Mouse (Mus musculus): ENCODE data around the gene Nfib. TPM values are rescaled to one million over a fixed set of nuclear protein-coding genes. Genes with fewer than 3 reads are reported as not detected.

Gene Nfib
- polyA plus RNA-seq, 1 experiment from 2014 or later: 13.3 TPM

- H3K4me3 ChIP-seq (replicated peaks; ENCODE audit: low read depth, low read length): no peak overlapping the region
- H3K27ac ChIP-seq: no peak overlapping the region
- no peak for TF ChIP-seq CTCF (IDR thresholded peaks at IDR 0.05; ENCODE audit: low read depth)
- ATAC-seq (replicated peaks; ENCODE audit: low FRiP score, low read depth) (no peak), DNase-seq (ENCODE audit: low spot score) (no peak)
- no peaks in the 10 kb centered on the region for H3K27me3 ChIP-seq (ENCODE audit: insufficient read depth, low read length)
- no peak overlapping the region for H3K9ac ChIP-seq (ENCODE audit: low read depth, low read length)
- 87% methylated on average over 9 of the region's 9 CpGs for WGBS
- H3K9me3 ChIP-seq (replicated peaks; ENCODE audit: low read length): no peaks in the 10 kb centered on the region
- H3K4me2 ChIP-seq (ENCODE audit: low read length): no peak overlapping the region
- H3K4me1 ChIP-seq (replicated peaks; ENCODE audit: insufficient read depth, low read length): peaks cover 12% of the 10 kb centered on the region; the same call in 1 of the 2 replicates
- no peaks in the 10 kb centered on the region for H3K36me3 ChIP-seq (ENCODE audit: insufficient read depth, low read length)
Measured at GRCm38 (mm10) chr4:82368091-82368775, 337.3 kb downstream of the Nfib start.

GRCm38 (mm10) chr4:82364696-82365385 is 340.7 kb downstream of the Nfib start:
- peak overlapping the region; percentile 5; the same call in 1 of the 2 replicates for H3K27ac ChIP-seq
- ATAC-seq (replicated peaks; ENCODE audit: low FRiP score, low read depth) (no peak), DNase-seq (ENCODE audit: low spot score) (no peak)
- H3K36me3 ChIP-seq (ENCODE audit: insufficient read depth, low read length): no peaks in the 10 kb centered on the region
- peaks cover 16% of the 10 kb centered on the region; the same call in 1 of the 2 replicates for H3K4me1 ChIP-seq (replicated peaks; ENCODE audit: insufficient read depth, low read length)
- no peak overlapping the region for H3K9ac ChIP-seq (ENCODE audit: low read depth, low read length)
- WGBS: 59% methylated on average over 4 of the region's 4 CpGs
- no peaks in the 10 kb centered on the region for H3K27me3 ChIP-seq (ENCODE audit: insufficient read depth, low read length)
- TF ChIP-seq CTCF (IDR thresholded peaks at IDR 0.05; ENCODE audit: low read depth): no peak
- no peak overlapping the region for H3K4me3 ChIP-seq (replicated peaks; ENCODE audit: low read depth, low read length)
- H3K4me2 ChIP-seq (ENCODE audit: low read length): no peak overlapping the region
- no peaks in the 10 kb centered on the region for H3K9me3 ChIP-seq (replicated peaks; ENCODE audit: low read length)

- peaks cover 16% of the 10 kb centered on the region; the same call in 1 of the 2 replicates for H3K4me1 ChIP-seq (replicated peaks; ENCODE audit: insufficient read depth, low read length)
- no peak overlapping the region for H3K4me3 ChIP-seq (replicated peaks; ENCODE audit: low read depth, low read length)
- ATAC-seq (replicated peaks; ENCODE audit: low FRiP score, low read depth): no peak
- no peaks in the 10 kb centered on the region for H3K9me3 ChIP-seq (replicated peaks; ENCODE audit: low read length)
- H3K4me2 ChIP-seq (ENCODE audit: low read length): no peak overlapping the region
- no peak for TF ChIP-seq CTCF (IDR thresholded peaks at IDR 0.05; ENCODE audit: low read depth)
- WGBS: 53% methylated on average over 6 of the region's 6 CpGs
- H3K27ac ChIP-seq: no peak overlapping the region
- H3K36me3 ChIP-seq (ENCODE audit: insufficient read depth, low read length): no peaks in the 10 kb centered on the region
- H3K27me3 ChIP-seq (ENCODE audit: insufficient read depth, low read length): no peaks in the 10 kb centered on the region
- peak; percentile 42 for DNase-seq (ENCODE audit: low spot score)
- no peak overlapping the region for H3K9ac ChIP-seq (ENCODE audit: low read depth, low read length)
Measured at GRCm38 (mm10) chr4:82363951-82364350, 341.6 kb downstream of the Nfib start.

GRCm38 (mm10) chr4:82362294-82362693 is 343.3 kb downstream of the Nfib start:
- no peak overlapping the region for H3K27ac ChIP-seq

GRCm38 (mm10) chr4:82360081-82360511 is 345.5 kb downstream of the Nfib start:
- no peak for DNase-seq (ENCODE audit: low spot score)
- no peak for TF ChIP-seq CTCF (IDR thresholded peaks at IDR 0.05; ENCODE audit: low read depth)
- ATAC-seq (replicated peaks; ENCODE audit: low FRiP score, low read depth): no peak
- WGBS: 89% methylated on average over 4 of the region's 4 CpGs
- Histone ChIP-seq H3K27me3 (ENCODE audit: insufficient read depth, low read length) (no peaks in the 10 kb centered on the region), H3K4me1 (replicated peaks; ENCODE audit: insufficient read depth, low read length) (peaks cover 15% of the 10 kb centered on the region; the same call in 1 of the 2 replicates), H3K4me3 (replicated peaks; ENCODE audit: low read depth, low read length) (no peak overlapping the region), H3K9me3 (replicated peaks; ENCODE audit: low read length) (no peaks in the 10 kb centered on the region), H3K4me2 (ENCODE audit: low read length) (no peak overlapping the region), H3K36me3 (ENCODE audit: insufficient read depth, low read length) (no peaks in the 10 kb centered on the region), H3K9ac (ENCODE audit: low read depth, low read length) (no peak overlapping the region), H3K27ac (no peak overlapping the region)

More at GRCm38 (mm10) chr4:82362294-82362693, 343.3 kb downstream of the Nfib start:
- no peak overlapping the region for H3K4me2 ChIP-seq (ENCODE audit: low read length)
- 78% methylated on average over 3 of the region's 3 CpGs for WGBS
- ATAC-seq (replicated peaks; ENCODE audit: low FRiP score, low read depth): no peak
- no peak overlapping the region for H3K9ac ChIP-seq (ENCODE audit: low read depth, low read length)
- no peaks in the 10 kb centered on the region for H3K36me3 ChIP-seq (ENCODE audit: insufficient read depth, low read length)
- peaks cover 16% of the 10 kb centered on the region; the same call in 1 of the 2 replicates for H3K4me1 ChIP-seq (replicated peaks; ENCODE audit: insufficient read depth, low read length)
- H3K4me3 ChIP-seq (replicated peaks; ENCODE audit: low read depth, low read length): no peak overlapping the region
- no peak for DNase-seq (ENCODE audit: low spot score)
- TF ChIP-seq CTCF (IDR thresholded peaks at IDR 0.05; ENCODE audit: low read depth): no peak
- no peaks in the 10 kb centered on the region for H3K27me3 ChIP-seq (ENCODE audit: insufficient read depth, low read length)
- H3K9me3 ChIP-seq (replicated peaks; ENCODE audit: low read length): no peaks in the 10 kb centered on the region

GRCm38 (mm10) chr4:82359110-82359509 is 346.4 kb downstream of the Nfib start:
- 73% methylated on average over 3 of the region's 3 CpGs for WGBS
- no peak overlapping the region for H3K9ac ChIP-seq (ENCODE audit: low read depth, low read length)
- H3K36me3 ChIP-seq (ENCODE audit: insufficient read depth, low read length): no peaks in the 10 kb centered on the region
- TF ChIP-seq CTCF (IDR thresholded peaks at IDR 0.05; ENCODE audit: low read depth): no peak
- no peak overlapping the region for H3K27ac ChIP-seq
- no peak overlapping the region for H3K4me2 ChIP-seq (ENCODE audit: low read length)
- no peaks in the 10 kb centered on the region for H3K27me3 ChIP-seq (ENCODE audit: insufficient read depth, low read length)
- H3K9me3 ChIP-seq (replicated peaks; ENCODE audit: low read length): no peaks in the 10 kb centered on the region
- DNase-seq (ENCODE audit: low spot score) (peak; percentile 33), ATAC-seq (replicated peaks; ENCODE audit: low FRiP score, low read depth) (no peak)
- no peak overlapping the region for H3K4me3 ChIP-seq (replicated peaks; ENCODE audit: low read depth, low read length)
- 0 out of 2 replicates have a peak, but pooled peaks cover 9% of the 10 kb centered on the region for H3K4me1 ChIP-seq (replicated peaks; ENCODE audit: insufficient read depth, low read length)

Data from kidney, postnatal 0 days (tissue).